Mouse (Mus musculus) heart, postnatal 10 days (tissue): Measurements from ENCODE around the gene Il4ra. TPM values are rescaled to one million over a fixed set of nuclear protein-coding genes. Genes with fewer than 3 reads are reported as not detected.

Experiments used
- DNase-seq, 2 experiments: peaks; one replicate each; pipeline ENCODE4 v3.0.0; 2021
- intact Hi-C: fragments of 180-260 bp; cut with DNase I; formaldehyde crosslinking; loops from one replicate; pipeline ENCODE4 v1.15.1; 2025
- total RNA-seq, 2 experiments: library from RNA; stranded (reverse); gene quantifications; 2 replicates each; pipeline ENCODE4 v1.2.3; 2021

Gene Il4ra
- total RNA-seq, 2 experiments from 2014 or later = 25.1 to 29.6 TPM

DNA sequence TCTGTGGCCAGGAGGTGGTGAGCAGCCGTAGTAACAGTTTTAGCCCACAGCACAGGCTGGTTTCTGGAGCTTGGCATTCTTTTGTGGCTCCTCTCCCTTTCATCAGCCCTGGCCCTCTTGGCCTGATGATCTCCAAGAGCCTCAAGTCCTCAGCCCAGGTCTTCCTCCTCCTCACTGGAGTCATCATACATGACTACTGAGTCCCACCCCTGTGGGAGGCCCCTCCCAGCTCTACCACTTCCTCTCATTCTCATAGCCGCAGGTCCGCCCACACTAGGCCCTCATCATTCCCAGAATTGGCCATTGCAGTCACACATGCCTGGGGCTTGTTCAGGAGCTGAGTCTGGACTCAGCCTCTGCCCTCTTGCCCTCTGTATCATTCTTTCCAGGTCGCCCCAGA lies 41.9 kb downstream of the Il4ra start:
- no peak for DNase-seq

DNA sequence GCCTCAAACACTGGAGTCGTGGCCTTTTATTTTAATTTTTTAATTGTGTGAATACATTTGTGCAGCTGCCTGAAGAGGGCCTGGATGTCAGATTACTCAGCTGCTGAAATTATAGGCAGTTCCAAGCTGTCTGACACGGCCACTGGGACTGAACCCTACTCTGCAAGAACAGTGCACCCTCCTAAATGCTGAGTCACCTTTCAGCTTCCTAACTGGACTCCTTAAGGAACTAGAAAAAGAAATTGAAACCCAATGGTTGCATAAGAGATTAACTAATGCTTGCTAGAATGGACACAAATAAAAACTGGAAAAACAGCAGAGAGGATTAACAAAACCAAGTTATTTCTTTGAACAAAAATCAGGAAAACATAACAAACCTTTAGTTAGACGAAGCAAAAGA lies 44.5 kb downstream of the Il4ra start:
- intact Hi-C loops = no loop called here
- no peak for DNase-seq

More for the DNA sequence above, 41.9 kb downstream of the Il4ra start:
- intact Hi-C loops = no loop called here

DNA sequence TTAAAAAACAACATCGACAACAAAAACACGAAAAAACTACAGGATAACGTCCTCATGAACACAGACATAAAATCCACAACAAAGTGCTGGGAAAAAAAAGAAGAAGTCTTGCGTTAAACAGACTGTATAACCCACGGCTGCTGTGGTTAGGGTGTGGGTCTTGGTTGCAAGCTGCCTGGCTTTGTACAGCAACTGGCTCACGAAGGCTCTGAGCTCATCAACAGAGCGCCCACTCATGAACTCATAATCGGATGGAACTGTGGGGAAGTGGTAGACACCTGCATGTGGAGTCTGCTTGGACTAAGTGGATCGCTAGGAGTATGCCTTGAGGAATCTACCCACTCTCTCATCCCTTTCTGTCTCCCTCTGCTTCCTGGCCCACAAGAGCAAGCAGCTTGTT lies 45.2 kb downstream of the Il4ra start:
- intact Hi-C loops = no loop called here
- no peak for DNase-seq

DNA sequence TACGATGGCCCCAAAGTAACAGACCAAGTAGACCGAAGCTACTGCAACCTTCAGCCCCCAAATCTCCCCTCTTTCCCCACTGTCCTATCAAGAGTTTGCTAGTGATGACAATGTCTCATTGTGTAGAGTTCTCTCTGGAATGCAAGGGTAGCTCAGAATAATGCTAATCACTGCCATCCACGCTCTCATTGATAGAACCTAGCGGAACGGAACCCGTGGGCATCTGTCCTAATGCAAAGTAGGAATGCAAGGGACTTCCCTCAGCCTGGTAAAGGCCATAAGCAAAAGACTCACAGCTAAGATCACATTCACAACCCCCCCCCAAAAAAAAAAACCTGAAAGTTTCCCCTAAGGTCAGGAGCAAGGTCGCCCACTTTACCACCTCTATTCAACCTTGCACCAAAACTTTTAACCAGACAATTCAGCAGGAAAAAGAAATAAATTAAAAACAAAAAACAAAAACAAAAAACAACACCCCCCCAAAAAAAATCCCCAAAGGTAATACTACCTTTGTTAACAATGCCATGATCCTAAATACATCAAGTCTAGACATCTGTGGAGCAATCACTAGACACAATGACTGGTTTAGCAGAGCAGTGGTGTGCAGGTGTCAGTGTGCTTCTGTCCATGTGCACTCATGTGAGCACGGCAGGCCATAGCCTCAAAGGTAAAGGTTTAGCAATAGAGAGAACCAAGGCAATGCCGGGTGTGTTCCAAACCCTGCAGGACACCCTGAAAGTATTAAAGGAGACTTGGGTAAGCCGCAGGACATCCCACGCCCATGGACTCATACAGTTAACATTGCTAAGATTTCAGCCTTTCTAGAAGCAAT lies 45.8 kb downstream of the Il4ra start:
- intact Hi-C loops = no loop called here
- no peak for DNase-seq

DNA sequence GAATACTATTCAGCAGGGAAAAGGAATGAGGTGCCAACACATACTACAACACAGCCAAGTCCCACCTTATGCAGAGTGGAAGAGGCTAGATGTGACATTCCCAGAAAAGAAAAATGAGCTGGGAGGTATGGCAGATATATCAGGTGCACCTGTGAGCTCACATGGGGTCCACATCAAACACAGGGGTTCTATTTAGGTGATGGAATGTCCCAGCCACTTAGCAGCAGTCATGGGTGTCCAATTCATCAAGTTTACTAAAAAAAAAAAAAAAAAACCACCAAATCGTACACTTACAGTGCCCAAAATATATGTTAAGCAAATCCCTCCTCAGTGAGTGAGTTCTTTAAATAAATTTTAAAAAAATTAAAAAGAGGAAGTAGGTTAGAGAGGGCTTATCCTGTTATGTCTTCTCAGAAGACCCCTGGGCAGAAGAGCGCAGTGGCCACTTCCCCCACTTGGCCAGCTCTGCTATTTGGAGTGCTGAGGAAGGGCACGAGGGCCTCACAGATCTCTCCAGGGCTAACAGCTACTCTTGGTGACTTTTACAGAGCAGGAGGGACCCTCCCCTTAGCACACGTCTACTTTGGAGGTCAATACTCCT lies 47.6 kb downstream of the Il4ra start:
- intact Hi-C loops = no loop called here
- no peak for DNase-seq

DNA sequence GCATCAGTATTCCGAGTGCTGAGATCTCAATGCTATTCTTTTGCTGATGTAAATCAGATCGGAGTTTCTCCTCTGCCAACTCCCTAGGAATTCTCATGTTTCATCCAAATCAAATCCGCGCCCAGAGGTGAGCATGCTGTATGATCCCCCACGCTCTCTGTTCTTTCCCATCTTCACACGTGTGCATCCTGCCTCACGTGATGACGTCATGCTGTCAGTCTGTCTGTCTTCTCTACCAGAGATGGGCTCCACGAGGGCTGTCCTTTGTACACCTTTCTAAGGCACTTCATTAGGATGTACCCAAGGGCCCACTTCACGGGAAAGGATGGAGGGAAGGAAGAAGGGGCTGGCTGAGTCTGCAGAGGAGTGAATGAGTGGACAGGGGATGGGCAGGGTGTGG lies 48.2 kb downstream of the Il4ra start:
- intact Hi-C loops = no loop called here
- DNase-seq = no peak

DNA sequence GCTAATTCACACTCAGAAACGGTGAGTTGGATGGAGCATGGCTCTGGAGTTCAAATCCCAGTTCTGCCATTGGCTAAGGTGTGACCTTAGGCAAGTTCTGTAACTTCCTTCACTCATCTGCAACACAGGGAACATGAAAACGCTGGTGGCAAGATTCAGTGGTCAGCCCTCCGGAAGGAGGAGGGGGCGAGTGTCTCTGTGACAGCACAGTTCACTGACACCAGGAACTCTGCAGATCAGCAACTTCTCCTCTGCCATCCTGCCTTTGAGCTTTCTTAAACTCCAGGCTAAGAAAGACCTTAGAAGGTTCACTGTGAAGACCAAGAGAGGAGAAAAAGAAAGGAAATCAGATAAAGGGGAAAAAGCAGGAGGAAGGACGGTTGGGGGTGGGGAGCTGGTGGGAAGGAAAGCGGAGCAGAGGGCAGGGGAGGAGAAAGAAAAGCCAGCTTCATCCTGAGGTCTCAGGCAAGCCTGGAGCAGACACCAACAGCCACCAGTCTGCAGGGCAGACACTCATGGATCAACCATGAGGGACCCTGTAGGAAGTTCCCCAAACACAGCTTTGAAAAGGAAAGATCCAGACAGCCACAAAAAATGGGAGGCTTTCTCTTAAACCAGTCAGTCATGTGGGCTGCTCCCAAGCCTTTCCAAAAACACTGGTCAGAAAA lies 48.8 kb downstream of the Il4ra start:
- intact Hi-C loops = no loop called here

DNA sequence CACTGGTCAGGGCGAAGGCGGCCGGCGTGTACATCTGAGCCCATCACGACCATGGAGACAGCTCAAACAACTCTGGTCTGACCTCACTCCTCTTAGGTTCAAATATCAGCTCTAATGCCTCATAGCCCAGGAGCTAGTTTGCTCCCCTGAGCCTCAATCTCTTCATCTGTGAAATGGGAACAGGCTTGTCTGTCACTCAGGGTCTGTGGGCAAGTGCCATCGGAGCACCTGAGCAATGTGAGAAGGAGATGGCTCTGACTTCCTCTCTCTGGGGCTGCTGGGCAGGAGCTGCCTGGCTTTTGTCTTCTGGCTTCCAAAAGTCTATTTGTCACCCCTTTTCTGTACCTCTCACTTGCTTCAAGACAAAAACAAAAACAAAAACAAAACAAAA lies 49.4 kb downstream of the Il4ra start:
- intact Hi-C loops = no loop called here
- no peak for DNase-seq

More for the DNA sequence above, 48.8 kb downstream of the Il4ra start:
- DNase-seq = no peak

DNA sequence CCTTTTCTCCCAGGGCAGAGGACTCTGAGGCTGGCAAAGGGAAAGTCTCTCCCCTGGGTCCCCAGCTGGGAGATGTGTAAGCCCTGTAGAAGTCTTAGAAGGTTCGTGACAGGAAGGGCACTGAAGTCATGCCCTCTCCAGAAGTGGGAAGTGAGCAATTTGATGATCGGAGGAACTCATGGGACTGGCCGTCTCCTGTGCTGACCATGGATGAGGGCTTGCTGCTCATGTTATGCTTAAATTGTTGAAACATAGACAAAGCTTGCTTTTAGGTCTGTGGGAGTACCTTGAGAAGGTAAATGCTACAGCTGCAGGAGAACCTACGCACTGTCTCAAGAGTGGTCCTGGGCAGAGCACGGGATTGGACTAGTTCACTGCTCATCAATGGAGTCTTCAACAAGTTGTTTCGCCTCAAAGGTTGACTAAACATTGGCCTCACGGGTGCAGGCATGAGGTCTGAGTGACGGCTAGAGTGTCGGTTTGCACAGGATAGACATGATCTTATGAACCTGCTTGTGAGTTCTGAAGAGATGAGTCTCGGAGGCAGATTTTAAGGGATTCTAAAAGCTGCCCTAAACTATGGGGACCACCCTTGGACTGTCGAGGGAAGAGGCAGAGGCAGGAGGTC lies 50.0 kb downstream of the Il4ra start:
- intact Hi-C loops = no loop called here
- no peak for DNase-seq

DNA sequence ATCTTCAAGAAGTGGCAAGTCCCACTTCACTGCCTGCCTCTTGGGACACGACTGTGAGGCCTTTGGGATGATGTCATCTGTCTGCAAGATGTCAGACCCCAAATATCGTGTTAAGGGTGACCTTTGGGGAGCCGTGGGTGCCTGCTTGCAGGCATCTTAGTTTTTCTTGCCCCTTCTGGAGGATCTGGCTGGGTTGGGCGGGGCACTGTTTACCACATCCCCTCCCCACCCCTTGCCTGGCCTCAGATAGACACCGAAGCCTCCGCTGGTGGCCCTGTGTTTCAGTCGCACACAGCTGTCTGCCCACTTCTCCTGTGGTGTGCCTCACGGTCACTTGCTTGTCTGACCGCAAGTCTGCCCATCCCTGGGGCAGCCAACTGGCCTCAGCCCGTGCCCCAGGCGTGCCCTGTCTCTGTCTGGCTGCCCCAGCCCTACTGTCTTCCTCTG lies 51.3 kb downstream of the Il4ra start, which contains the start of gene Il21r:
Gene Il21r, plus strand, starts transcription at position 245 of the 447 bp plus-strand sequence.
- DNase-seq = no peak

DNA sequence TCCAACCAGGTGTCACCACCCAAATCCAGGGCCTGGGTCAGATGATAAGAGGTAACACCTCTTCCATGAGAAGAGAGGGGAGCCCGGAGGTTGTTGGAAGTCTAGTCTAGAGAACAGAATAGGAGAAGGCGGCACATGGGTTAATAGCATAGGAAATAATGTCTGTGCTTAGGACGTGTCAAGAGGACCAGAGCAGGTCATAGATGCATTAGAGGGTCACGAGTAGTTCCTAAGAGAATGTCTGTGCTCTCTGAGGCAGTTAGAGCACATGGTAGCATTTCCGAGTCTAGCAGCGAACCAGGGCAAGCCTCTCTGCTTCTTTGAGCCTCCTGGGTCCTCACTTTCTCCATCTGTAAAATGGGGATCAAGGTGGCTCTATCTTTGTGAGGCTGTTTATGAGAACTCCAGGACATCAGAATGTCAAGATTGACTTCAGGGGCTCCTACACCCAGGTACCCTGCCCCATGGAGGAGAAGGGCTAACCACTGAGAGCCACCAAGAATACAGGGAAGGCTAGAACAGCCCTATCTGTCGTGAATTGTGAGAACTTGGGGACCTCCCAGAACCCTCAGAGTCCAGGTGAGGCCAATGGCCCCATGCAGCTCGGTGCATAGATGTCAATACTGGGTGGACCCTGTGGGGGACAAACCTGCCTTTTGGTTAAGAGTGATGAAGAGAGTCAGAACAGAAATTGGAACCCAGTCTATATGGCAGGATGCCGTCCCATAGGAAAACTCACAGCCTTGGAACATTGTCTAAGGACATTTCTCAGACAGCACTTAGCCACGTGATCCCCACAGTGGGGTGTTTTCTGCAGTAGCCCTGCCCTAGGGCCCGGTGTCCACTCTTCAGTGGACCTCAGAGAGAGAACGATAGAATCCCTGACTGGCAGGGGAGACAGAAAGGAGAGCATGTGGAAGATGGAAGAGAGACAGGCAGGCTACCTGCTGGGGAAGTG lies 52.7 kb downstream of the Il4ra start:
- no peak for DNase-seq
- intact Hi-C loops = no loop called here

More for the DNA sequence above, 51.3 kb downstream of the Il4ra start, which contains the start of gene Il21r:
- intact Hi-C loops = no loop called here

DNA sequence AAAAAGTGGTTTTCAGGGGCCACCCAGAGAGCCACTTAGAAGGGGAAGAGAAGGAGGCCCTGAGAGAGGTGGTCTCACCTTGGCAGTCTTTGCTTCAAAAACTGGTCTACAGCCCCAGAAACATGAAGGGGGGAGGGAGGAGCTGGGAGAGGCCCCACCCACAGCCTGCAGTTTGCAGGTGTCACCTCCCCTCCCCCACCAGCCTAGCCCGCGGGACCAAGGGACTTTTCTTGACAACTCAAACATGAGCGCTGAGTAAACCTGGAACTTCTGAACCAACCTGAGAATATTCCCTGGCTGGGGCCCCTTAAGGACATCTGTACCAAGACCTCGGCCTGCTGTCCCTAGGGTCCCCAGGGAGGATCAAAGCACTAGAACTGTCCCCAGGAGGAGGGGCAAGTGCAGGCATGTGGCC lies 53.8 kb downstream of the Il4ra start:
- intact Hi-C loops = no loop called here
- no peak for DNase-seq

DNA sequence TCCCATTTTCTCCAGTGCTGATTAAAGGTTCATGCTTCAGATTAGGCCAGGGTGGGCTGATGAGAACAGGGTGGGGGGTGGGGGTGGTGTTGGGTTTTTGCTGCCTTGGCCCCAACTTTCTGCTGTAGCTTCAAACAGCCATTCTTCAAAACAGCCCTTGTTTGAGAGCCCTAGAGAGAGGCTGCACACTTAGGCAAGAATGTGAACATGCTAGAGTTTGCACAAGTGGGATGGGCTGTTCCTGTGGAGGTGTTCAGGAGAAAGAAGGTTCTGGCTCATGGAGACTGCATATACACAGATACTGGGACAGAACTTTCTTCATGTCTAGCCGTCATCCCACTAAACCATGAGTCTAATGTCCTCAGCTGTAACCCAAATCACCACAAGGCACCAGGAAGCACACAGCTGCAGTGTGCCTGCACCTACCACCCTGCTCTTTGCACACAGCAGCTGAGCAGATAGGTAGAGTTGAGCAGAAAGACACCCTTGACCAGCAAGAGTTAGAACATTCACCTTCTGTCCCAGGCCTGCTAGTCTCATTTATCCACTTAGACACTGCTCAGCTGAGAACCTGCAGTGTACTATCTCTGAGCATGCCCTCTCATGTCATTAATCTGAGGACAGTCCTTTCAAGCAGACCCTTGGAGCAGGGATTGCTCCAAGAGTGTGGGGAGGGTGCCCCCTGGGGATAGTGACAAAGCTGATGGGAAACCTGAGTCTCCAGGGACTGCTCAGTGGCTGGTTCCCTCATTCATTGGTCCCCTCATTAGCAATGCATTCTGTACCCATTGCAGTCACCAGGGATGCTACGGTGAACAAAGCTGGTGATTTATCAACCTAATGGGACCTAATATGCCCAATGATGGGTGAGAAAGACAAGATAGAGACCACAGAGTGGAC lies 54.6 kb downstream of the Il4ra start:
- DNase-seq = no peak
- intact Hi-C loops = no loop called here

DNA sequence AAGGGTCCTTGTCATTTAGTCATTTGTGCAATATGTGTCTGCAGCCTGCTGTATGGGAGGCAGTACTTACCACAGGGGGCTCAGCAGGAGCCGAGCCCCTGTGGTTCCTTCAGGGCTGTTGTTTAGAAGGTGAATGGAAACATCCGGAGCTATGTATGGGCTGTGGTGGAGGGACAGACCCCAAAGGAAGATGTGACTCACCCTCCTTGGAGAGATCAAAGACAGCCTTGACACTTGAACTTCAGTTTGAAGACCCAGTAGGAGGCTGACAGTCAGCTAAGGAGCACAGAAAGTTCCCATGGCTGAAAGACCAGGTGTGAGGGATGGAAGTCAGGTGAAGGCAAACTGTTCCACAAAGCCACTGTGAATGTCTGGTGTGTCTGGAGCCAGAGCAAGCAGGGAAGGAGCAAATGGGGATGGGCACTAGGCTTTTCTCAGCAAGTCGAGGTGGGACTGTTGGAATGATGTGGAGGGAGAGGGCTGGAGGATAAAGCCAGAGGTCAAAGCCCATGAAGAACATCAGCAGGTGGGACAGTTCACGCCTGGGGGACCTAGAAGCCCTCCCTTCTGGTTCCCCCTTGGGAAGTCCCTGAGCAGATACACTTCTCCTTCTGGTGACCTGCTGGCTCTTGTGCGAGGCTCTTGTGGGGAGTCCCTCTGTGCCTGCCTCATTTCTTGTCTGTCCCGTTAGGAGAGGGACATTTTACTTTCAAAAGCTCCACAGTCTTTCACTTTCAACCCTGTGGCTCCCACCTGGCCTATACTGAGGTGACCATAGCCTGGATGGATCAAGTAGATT lies 55.7 kb downstream of the Il4ra start:
- no peak for DNase-seq
- intact Hi-C loops = no loop called here

DNA sequence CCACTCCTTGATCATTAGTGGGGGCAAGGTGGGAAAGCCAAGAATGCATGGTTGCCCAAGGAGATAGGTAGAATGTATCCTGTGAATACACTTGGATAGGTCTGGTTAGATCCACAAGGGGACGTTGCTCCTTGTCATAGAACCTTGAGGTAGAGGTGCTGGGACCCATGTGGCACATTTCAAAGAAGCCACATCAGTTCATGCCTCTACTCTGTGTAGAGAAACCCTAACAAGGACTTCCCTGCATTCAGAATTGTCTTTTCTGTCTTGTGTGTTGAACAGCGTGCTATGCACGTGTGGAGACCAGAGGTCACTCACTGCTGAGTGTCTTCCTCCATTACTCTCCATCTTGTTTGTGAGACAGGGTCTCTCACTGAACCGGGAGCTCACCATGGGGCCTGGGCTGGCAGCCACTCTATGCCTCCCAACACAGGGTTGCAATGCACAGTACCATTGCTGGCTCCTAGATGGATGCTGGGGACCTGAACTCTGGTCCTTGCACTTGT lies 56.3 kb downstream of the Il4ra start:
- intact Hi-C loops = no loop called here
- no peak for DNase-seq

DNA sequence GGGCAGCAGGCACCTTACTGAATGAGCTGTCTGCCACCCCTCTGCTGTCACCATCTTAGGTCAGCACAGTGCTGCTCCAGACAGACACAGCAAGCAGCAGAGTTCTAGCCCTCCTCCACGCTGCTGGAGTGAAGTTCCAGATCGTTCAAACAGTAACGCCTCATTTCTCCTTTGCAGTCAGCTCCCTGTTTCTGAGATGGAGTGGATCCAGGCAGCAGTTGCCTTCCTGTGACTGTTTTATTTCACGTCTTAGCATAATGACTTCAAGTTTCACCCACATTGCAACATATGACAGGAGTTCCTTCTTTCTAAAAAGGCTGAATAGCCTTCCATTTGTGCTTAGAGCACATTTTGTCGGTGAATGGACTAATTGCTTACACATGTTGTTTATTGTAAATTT lies 61.7 kb downstream of the Il4ra start:
- no peak for DNase-seq
- intact Hi-C loops = no loop called here

DNA sequence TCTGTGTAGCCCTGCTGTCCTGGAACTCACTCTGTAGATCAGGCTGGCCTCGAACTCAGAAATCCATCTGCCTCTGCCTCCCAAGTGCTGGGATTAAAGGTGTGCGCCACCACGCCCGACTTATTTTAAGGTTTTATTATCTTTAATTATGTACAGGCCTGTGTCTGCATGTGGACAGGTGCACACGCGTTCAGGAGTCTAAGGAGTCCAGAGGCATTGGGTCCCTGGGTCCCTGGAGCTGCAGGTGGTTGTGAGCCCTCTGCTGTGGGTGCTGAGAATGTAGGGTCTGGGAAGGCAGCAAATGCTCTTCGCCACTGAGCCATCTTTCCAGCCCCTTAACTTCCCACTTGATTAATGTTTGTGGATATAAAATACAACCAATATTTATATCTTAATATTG lies 63.5 kb downstream of the Il4ra start:
- intact Hi-C loops = no loop called here
- no peak for DNase-seq

DNA sequence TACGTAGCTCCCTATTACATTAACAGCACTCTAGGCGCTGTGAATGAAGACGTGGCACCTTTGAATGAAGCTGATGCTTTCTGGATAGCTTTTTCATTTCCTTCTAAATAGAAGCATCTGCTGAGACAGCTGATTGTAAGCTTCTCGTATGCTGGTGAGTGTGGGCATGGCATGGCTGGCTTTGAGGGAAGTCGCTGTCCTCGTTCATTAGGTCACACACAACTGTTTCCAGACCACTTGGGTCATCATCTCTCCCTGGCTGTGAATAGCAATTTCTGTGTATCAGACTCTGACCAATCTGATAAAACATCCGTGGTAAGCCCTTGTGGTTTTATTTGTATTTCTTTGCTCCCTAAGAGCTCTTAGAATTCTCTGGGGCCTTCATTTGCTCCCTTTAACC lies 66.1 kb downstream of the Il4ra start:
- DNase-seq = no peak
- intact Hi-C loops = no loop called here
